Mouse (Mus musculus) c-Kit-positive CD71-positive TER-119-positive erythroid progenitor cells, embryonic 14.5 days (primary cell): Measurements from ENCODE around the gene Timp3.

Experiments used
- DNase-seq: peaks from one replicate; pipeline ENCODE4 v3.0.0-alpha.2; 2013; ENCODE audit warnings: low spot score

Gene Timp3

DNA sequence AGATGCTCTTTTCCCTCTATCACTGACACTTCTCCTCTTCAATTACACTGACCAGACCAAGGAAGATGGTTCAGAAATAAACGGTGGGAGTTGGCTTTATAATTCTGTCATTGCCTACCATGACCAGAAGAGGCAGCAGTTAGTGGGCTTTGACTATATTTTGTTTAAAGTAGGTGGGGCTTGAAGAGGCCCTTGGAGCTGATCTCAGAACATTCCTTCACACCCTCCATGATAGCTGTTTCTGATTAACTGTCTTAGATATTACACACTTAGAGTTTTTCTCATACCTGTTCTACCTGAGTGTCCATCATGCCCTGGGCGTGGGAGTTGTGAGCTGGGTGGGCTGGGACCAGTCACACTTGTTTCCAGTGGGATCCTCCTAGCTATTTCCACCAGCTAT, 28.5 kb downstream of the Timp3 start:
- no peak for DNase-seq

DNA sequence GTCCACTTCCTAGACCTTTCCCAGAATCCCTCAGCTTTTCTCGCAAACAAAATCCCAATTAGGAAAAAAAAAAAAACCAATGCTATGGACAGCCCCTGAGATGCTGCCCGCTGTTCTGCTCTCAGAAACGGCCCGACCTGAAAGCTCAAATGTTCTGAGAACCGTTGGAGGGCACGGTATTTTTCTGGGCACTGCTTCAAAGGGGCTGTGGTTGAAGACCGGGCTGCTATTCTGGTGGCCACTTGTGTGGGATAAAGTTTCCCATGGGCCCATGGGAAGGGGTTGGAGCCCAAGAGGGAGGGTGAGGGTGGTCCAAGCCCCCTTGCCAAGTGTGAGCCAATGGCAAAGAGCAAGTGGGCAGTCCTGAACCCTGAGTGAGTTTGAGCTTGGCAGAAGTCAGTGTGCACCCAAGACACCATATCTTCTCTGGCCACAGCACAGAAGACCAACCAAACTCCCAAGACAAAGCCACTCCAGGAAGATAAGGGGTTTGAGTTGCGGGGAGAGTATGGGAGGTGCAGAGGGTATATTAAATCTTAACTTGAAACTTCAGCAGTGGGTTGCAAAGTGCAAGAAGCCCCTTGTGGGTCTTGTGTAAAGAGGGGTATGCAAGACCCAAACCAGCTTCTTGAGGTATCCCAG, 29.2 kb downstream of the Timp3 start:
- DNase-seq = no peak

DNA sequence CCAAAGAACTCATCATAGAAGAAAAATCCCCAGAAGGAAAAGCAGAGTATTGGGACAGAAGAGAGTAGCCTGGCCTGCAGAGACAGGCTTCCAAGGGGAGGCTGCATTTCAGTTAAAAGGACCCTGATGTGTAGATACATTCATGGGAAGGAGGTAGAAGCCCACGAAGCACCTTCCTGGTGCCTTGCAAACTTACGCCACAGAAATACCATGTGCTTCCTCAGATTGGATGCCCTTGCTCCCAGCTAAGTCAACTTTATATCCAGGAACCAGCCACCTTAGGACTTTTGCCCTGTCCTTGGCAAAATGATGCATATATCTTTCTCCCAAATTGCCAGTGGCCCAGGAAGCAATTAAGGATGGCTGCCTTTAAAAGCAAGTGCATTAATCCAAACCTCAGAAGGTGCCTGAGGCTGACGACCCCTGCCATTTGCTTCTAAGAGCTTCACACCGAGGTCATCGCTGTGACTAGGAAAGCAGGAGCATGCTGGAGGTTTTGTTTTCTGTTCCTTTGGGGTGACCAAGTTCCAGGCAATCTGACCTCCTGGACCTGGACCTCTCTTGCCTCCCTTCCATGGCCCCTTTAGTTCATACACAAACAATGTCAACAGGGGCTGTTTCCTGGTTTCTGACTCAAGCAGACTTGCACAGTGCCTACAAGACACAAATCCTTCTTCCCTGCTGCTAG, 31.0 kb downstream of the Timp3 start:
- DNase-seq = no peak

DNA sequence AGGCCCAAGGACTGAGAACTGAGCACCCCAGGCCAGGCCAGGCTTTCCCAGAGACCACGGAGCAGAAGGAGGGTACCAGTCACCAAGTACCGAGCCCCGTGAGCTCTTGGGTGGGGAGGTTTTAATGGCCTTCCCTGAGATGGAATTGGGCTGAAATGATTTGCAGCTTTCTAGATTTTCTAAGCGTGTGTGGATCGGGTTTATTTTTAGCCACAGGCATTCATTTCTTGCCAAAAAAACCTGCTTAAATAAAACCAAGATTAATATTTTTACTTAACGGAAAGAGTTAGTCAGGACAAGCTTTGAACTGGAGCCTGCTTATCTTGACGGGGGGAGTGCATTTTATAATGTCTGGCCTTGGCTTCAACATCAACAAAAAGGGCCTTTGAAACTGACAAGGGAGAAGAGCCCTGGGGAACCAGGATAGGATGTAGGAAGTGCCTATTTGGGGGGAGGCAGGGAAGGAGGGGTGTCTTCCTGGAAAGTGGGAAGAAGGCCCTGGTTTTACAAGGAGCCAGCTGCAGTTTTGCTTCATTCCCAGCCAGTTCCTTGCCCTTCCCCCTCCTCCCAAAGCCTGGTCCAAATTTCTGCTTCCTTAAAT, 31.6 kb downstream of the Timp3 start:
- no peak for DNase-seq

DNA sequence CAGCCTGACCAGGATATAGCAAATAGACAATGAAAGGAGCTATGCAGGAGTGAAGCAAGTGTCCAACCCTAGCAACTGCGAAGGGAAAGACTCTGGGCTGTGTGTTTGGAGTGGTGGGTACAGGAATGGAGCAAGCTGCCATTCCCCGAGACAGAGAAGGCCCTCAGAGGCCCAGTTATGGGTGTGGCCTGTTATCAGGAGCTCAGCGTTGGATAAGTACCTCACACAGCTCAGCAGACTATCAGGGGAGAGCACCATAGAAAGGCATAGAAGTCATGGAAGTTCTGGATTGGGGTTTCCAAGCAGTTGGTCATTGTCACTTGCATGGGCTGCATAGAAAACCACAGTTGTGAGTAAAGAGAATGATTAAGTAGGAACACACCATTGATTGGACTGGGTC, 32.8 kb downstream of the Timp3 start:
- no peak for DNase-seq

DNA sequence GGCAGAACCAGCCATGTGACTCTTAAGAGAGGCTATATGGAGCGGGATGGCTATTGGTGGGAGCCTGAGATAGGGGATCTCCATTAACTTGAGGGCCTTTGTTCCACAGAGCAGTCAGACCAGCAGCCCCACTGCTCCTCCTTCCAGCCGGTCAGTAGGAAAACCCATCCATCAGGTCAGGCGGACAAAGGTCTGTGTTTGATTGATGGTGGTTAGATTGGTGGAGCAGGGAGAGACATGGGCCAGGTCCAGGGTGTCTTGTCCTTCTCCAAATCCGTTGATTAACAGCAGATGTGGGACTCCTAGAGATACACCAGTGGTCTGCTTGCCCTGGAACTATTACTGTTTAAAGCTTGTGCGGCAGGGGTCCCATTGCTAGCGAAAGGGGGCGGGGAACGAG, 34.4 kb downstream of the Timp3 start:
- no peak for DNase-seq

DNA sequence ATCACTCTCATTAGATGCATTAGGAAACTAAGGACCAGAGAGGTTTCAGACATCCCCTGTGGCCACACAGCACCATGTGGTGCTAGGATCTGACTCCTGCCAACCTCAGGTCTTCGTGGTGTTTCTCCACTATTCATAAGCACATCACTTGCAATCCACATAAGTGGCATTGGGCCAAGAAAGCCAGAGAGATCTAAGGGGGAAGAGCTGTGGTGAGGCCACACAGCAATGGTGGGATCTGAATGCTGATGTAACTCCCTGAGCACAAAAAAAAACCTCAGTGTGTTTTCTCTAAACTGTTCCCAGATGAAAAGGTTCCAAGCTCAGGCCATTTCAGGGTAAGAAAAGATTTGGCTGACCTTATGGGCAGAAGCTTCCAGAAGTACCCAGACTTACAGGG, 36.3 kb downstream of the Timp3 start:
- DNase-seq = no peak

DNA sequence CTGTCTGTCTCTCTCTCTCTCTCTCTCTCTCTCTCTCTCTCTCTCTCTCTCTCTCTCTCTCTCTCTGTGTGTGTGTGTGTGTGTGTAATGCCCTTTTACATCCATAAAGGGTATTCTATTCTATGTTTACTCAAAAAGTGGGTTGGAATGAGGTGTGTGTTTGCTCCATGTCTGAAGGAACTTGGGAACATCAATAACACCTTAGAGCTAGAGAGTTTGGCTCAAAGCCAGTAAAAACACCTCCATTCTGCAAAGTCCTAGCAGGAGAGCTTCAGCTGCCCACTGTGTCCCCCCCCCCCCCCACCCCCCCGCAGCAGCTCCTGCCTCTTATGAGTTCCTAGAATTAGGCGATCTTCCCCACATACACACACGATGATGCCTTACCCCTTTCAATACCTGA, 37.1 kb downstream of the Timp3 start:
- no peak for DNase-seq

DNA sequence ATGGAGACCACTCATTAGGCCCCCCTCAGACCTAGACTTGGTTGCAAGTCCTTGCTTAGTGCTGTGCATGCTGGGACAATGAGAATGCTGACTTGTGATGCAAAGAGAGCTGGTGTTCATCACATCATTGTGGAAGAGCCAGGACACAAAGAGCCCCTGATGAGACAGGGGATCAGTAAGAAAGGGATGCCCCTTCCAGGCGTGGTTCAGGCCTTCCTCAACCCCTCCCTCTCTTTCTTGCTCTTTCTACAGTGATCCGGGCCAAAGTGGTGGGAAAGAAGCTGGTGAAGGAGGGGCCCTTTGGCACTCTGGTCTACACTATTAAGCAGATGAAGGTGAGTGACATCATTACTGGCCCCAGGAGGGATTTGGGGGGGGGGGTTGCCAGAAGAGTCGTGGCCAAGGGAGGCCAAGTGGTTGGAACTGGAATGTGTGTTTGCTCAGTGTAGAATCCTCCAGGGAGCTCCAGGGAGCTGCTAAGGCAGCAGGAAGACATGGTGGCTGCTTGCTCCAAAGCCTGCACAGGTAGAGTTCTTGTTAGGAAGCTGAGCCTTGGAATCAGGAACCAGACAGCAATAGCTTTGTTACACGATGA, 38.0 kb downstream of the Timp3 start:
- DNase-seq = no peak

DNA sequence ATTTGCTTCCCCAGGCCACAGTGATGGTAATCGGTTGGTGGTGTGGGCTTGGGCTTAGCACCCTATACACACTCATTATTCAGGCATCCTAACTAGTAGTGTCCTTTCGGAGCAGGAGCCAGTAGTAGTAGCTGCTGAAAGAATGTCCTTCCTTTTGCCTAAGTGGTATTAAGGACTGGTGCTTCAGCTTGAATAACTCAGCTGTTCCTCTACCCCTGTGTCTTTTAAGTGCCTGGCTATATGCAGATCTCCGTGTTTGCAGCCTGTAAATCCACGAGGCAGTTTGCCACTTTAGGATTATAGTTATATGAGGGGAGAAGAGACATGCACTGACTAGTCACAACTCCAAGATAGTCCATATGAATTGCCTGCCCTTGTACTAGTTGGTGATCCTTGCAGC, 38.9 kb downstream of the Timp3 start:
- DNase-seq = no peak

DNA sequence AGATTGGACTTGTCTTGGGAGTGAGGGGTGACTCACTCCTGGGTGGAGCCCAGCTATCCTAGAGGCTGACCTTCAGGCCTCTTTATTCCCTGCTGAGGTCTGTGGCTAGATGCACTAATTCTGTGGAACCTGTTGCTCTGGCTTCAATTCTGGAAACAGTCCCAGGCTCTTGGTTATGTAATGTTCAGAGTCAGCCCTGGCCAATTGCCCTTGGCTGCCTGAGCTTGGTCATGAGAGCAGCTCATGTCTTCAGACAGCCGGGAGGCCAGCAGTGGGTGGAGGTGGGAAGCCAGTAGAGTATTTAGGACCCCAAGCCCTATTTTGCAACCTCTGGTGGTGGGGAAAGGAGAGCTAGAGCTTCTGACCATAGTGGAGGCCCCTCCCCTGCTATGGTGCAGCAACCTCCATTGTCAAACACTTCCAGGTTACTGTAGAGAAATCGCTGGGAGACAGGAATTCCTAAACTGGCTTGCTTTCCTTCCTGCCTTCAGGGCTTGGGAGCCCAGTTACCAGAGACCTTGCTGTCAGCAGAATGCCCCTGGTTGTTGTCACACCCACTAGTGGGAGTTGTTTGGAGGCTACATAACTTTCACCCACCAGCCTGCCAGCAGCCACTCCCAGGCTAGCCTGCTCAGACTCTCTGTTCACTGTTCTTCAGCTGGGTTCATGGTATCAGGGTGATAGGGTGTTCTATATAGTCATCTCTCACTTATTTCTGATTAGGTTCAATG, 39.6 kb downstream of the Timp3 start:
- DNase-seq = no peak

DNA sequence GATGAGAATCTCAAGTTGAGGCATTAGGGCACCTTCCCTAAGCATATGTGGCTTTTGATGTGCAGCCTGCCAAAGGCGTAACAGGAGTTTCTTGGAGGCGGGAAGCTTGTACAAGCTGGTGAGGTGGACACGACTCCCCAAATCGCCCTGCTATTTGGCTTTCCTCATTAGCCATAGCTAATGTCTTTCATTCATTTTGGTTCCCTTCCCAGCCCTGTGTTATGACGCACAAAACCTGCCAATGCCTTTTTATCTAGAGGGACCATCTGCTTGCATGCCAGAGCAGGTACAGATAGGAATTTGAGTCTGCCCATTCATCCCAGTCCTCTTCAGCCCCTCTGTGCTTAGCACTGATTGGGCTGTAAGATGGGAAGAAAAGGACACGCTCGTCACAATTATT, 40.2 kb downstream of the Timp3 start:
- peak; percentile 37 for DNase-seq

DNA sequence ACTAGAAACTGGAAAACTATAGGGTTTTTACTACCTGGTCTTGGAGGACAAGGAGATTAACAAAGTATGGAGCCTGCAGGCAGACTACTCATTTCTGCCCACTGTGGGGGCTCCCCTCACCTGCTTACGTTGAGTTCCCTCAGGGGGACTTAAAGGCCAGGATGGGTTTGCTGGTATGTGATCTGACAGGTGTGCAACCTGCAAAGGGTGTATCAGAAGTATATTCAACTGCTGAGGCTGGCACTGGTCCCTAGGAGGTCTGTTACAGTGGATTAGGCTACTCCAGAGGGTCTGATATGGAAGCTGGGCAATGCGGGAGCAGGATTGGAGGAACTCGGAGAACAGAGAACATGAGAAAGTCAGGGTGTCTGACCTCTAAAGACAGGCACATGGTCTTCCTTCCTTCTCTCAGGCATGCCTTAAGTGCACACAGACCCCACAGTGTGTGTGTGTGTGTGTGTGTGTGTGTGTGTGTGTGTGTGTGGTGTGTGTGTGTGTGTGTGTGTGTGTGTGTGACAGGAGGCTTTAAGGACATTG, 40.9 kb downstream of the Timp3 start:
- DNase-seq = no peak

DNA sequence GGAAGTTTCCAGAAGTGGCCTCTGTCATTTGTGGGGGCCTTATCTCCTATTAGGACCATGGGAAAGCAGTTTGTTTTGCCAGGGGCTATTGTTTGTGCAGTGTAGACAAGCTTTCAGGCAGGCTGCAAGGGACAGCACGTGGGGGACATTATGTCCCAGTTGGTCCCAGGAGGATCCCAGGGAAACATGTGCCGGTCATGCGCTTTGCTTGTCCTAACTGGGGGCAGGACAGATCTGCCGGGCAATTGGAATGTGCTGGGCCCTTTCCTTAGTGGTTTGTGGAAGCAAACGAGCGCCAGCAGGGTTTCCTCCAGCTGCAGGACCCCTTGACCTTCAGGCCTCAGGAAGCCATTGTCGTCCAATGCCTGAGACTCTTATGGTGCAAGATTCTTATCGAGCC, 41.4 kb downstream of the Timp3 start:
- DNase-seq = no peak

DNA sequence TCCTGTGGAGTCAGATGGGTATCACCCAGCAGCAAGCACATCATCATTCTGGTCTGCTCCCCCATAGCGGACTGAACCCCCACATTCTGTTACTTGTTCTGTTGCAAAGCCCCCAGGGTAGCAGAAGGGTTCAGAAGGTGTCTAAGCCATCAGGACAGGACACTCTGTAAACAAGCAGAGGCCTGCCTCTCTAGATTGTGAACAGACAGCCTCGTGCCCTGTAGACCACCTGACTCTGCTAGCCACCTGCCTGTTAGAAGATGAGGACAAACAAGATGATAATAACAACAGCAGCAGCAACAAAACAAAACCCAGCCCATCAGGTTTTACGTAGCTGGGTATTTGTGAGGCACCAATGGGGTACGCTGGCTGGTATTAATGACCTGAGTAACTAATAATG, 42.0 kb downstream of the Timp3 start:
- no peak for DNase-seq

DNA sequence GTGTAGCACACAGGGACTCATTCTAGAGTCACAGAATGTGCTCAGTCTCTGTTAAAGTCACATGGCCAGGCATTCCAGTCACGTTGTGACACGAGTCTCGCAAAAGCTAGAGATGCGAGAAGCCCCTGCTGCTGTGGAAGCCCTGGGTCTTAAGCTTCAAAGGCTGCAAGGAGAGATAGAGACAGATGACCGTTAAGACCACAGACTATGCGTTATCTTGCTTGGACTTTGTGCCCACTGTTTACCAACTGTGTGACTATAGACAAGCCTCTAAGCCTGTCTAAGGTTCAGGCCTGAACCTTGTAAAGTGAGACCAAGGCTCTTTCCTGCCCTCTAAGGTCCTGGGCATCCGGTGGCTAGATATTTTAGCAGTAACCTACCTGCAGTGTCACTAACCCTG, 42.5 kb downstream of the Timp3 start:
- DNase-seq = no peak

DNA sequence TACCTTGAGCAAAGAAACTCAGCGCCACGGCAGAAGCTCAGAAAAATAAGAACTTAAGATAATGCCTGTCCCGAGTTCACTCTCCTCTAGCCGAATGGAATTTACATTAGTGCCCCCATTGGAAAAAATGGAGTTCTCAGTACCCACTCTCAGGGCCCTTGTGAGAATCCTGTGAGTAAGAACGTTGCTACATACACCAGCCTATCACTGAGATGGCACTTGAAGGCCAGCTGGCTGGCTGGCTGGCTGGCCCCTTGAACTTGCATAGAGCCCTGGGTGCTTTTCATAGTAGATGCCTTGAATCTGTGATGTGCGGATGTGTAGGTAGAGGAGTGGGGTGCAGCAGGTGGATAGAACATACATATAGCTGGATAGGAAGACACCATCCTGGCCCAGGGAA, 43.2 kb downstream of the Timp3 start:
- DNase-seq = no peak

DNA sequence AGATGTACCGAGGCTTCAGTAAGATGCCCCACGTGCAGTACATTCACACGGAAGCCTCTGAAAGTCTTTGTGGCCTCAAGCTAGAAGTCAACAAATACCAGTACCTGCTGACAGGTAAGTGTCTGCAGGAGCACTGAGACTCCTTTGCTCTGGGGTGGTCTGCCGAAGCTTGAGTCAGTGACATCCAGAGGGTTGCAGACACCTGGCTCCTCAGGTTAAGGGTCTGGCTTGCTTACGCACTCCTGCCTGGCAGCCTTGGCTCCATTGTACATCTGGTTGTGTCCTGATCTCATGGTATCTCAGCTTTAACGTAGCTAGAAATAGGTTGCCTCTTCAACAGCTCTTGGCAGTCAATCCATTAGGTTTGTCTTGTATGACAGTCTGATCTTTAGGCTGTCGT, 43.8 kb downstream of the Timp3 start:
- DNase-seq = no peak

DNA sequence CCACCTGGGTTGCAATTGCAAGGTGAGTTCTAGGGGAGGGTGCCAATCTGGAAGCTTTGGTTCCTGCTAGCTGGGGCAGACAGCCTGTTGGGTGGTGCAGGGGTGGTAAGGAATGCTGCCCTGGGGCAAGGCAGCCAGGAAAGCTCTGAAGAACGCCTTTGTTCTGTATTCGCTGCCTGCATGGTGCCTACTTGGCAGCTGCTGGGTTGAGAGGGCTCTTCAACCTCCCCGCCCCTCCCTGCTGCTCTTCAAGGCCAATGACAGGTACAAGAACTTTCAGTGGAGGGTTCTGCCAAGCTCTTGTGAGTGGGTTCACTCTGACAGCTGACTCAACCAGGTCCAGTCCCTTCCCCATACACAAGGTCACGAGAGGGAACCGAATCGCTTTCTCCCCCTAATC, 44.5 kb downstream of the Timp3 start:
- no peak for DNase-seq

DNA sequence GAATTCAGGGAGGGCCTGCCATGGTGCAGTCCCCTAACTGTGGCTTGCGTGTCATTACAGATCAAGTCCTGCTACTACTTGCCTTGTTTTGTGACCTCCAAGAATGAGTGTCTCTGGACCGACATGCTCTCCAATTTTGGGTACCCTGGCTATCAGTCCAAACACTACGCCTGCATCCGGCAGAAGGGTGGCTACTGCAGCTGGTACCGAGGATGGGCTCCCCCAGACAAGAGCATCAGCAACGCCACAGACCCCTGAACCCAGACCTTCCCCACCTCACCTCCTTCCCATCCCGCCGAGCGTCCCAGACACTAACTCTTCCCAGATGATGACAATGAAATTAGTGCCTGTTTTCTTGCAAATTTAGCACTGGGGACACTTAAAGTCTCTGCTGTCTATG, 45.5 kb downstream of the Timp3 start:
- no peak for DNase-seq

DNA sequence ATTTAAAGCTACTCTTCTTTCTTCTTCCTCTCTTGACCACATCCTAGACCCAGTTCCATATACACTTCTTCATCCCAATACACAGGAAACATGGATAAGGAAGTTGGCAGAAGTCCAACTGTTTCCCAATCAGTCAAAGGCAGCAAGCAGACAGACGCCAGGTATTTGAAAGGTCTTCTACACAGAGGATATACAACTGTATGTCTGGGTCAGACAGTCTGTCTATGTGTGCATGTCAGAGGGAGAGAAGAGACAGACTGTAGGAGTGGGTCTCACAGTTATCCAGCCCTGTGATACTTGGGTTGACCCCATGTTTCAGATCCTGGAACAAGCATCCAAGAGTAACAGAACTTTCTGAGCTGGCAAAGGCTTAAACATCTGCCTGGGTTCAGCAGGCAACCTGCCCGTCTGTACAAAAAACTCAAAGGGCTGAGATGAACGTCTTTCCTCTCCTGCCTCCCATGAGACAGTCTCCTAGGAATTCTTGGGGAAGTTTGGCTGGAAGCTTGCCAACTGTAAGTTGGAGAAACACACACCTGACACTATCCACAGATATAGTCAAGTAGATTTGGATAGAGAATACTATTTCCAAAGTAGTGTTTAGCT, 46.2 kb downstream of the Timp3 start:
- DNase-seq = no peak

DNA sequence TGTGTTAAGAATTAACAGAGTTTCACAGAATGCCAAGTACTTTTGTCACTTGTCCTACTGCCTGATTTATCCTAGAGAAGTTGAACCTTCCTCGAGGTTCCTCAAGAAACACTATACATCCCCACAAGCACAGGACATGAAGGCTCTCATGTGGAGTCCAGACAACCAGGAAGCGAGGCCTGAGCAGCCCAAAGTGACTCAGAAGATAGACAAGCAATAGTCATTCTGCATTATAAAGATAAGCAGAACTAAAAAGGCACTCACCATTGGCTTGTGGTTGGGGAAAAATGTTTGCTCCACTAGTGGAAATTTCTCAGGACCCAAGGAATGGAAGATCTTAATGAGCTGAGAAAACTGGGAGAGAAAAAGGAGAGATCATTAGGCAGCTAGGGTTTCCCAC, 51.1 kb downstream of the Timp3 start:
- peak; percentile 55 for DNase-seq
